Mouse (Mus musculus) MEL (cell line): ENCODE measurements around the gene Tfpt. TPM values are rescaled to one million over a fixed set of nuclear protein-coding genes. Genes with fewer than 3 reads are reported as not detected.

ENCODE experiments used
- DNase-seq: peaks from one replicate; pipeline ENCODE4 v3.0.0; 2011; ENCODE audit warnings: low read depth, low spot score
- H3K27ac ChIP-seq: 2 replicates; pipeline ENCODE4 v1.5.1; 2012; ENCODE audit warnings: low read depth, mild to moderate bottlenecking, control low read depth, low read length, moderate library complexity; ENCODE audit not compliant: control insufficient read depth
- H3K27me3 ChIP-seq, 2 experiments: fragments of 150-350 bp in 1 of 2; sonication (generic) in 1 of 2; 2 replicates each; pipeline ENCODE4 v1.6.1; 2012; ENCODE audit warnings: low read length in 2 of 2, mild to moderate bottlenecking in 2 of 2, improper control_type of control experiment in 1 of 2, moderate library complexity in 1 of 2; ENCODE audit not compliant: insufficient read depth in 2 of 2, control insufficient read depth in 1 of 2
- H3K36me3 ChIP-seq, 2 experiments: 2 replicates each; pipeline ENCODE4 v1.6.1; 2012 to 2014; ENCODE audit warnings: low read length in 2 of 2, improper control_type of control experiment in 1 of 2, inconsistent platforms in 1 of 2, mild to moderate bottlenecking in 1 of 2; ENCODE audit not compliant: insufficient read depth in 2 of 2, control insufficient read depth in 1 of 2
- H3K4me1 ChIP-seq, 2 experiments: fragments of 150-350 bp in 1 of 2; sonication (generic) in 1 of 2; 2 replicates each; pipeline ENCODE4 v1.6.1; 2012; ENCODE audit warnings: low read length in 2 of 2, improper control_type of control experiment in 1 of 2, mild to moderate bottlenecking in 1 of 2; ENCODE audit not compliant: insufficient read depth in 2 of 2, control insufficient read depth in 1 of 2
- H3K4me3 ChIP-seq, 2 experiments: fragments of 150-350 bp in 1 of 2; sonication (generic) in 1 of 2; 2 replicates each; pipeline ENCODE4 v1.5.1; 2012; ENCODE audit warnings: low read depth in 2 of 2, low read length in 2 of 2, mild to moderate bottlenecking in 2 of 2, moderate library complexity in 2 of 2, control low read depth in 1 of 2, improper control_type of control experiment in 1 of 2; ENCODE audit not compliant: control insufficient read depth in 1 of 2, insufficient read depth in 1 of 2
- H3K79me2 ChIP-seq: 2 replicates; pipeline ENCODE4 v1.6.1; 2012; ENCODE audit warnings: mild to moderate bottlenecking, low read length, moderate library complexity; ENCODE audit not compliant: control insufficient read depth, poor library complexity, insufficient read depth
- H3K9ac ChIP-seq: 2 replicates; pipeline ENCODE4 v1.6.1; 2012; ENCODE audit warnings: low read depth, mild to moderate bottlenecking, control low read depth, low read length, moderate library complexity; ENCODE audit not compliant: control insufficient read depth, poor library complexity, severe bottlenecking
- H3K9me3 ChIP-seq: fragments of 150-350 bp; sonication (generic); replicated peaks from 2 replicates; pipeline ENCODE4 v1.6.1; 2012; ENCODE audit warnings: mild to moderate bottlenecking, low read length, improper control_type of control experiment, moderate library complexity; ENCODE audit not compliant: insufficient read depth
- BHLHE40 ChIP-seq: IDR thresholded peaks from 2 replicates; pipeline ENCODE4 v1.6.1; 2012; ENCODE audit warnings: low read depth, mild to moderate bottlenecking, inconsistent platforms, low read length, improper control_type of control experiment, borderline replicate concordance
- CHD2 ChIP-seq: IDR thresholded peaks from 2 replicates; pipeline ENCODE4 v1.6.1; 2011; ENCODE audit warnings: low read length, improper control_type of control experiment
- E2F4 ChIP-seq: IDR thresholded peaks from 2 replicates; pipeline ENCODE4 v1.6.1; 2011; ENCODE audit warnings: low read depth, low read length, improper control_type of control experiment, borderline replicate concordance
- EP300 ChIP-seq, 2 experiments: IDR thresholded peaks; 2 replicates each; pipeline ENCODE4 v1.6.1; 2011; ENCODE audit warnings: improper control_type of control experiment in 2 of 2, low read length in 2 of 2, low read depth in 1 of 2, mild to moderate bottlenecking in 1 of 2
- ETS1 ChIP-seq: IDR thresholded peaks from 2 replicates; pipeline ENCODE4 v1.6.1; 2012; ENCODE audit warnings: low read depth, mild to moderate bottlenecking, inconsistent platforms, low read length, improper control_type of control experiment, moderate library complexity
- GABPA ChIP-seq: IDR thresholded peaks from 2 replicates; pipeline ENCODE4 v1.6.1; 2012; ENCODE audit warnings: low read depth, mild to moderate bottlenecking, inconsistent platforms, low read length, improper control_type of control experiment, moderate library complexity
- GATA1 ChIP-seq: IDR thresholded peaks from 2 replicates; pipeline ENCODE4 v1.6.1; 2011; ENCODE audit warnings: low read depth, low read length, improper control_type of control experiment
- JUND ChIP-seq: IDR thresholded peaks from 2 replicates; pipeline ENCODE4 v1.6.1; 2011; ENCODE audit warnings: low read depth, mild to moderate bottlenecking, improper control_type of control experiment, low read length
- MAFK ChIP-seq: IDR thresholded peaks from 2 replicates; pipeline ENCODE4 v1.6.1; 2011; ENCODE audit warnings: low read depth, mild to moderate bottlenecking, low read length, improper control_type of control experiment, borderline replicate concordance
- MAX ChIP-seq: IDR thresholded peaks from 2 replicates; pipeline ENCODE4 v1.6.1; 2011; ENCODE audit warnings: low read length, improper control_type of control experiment
- MAZ ChIP-seq: IDR thresholded peaks from 2 replicates; pipeline ENCODE4 v1.6.1; 2012; ENCODE audit warnings: low read depth, mild to moderate bottlenecking, inconsistent platforms, low read length, improper control_type of control experiment
- MEF2A ChIP-seq: IDR thresholded peaks from 2 replicates; pipeline ENCODE4 v1.6.1; 2014; ENCODE audit warnings: low read depth, mild to moderate bottlenecking, inconsistent platforms, low read length, improper control_type of control experiment; ENCODE audit not compliant: poor library complexity, insufficient replicate concordance, severe bottlenecking; ENCODE audit errors: extremely low read depth
- MXI1 ChIP-seq: IDR thresholded peaks from 2 replicates; pipeline ENCODE4 v1.6.1; 2011; ENCODE audit warnings: mild to moderate bottlenecking, low read depth, low read length, improper control_type of control experiment
- MYB ChIP-seq: IDR thresholded peaks from 2 replicates; pipeline ENCODE4 v1.6.1; 2011; ENCODE audit warnings: mild to moderate bottlenecking, low read depth, low read length, improper control_type of control experiment
- MYC ChIP-seq: IDR thresholded peaks from 2 replicates; pipeline ENCODE4 v1.6.1; 2011; ENCODE audit warnings: low read depth, mild to moderate bottlenecking, low read length, improper control_type of control experiment, moderate library complexity
- NELFE ChIP-seq: IDR thresholded peaks from 2 replicates; pipeline ENCODE4 v1.6.1; 2011; ENCODE audit warnings: low read depth, low read length, improper control_type of control experiment
- NRF1 ChIP-seq: IDR thresholded peaks from 2 replicates; pipeline ENCODE4 v1.6.1; 2014; ENCODE audit warnings: low read depth, mild to moderate bottlenecking, inconsistent platforms, low read length, improper control_type of control experiment, moderate library complexity; ENCODE audit not compliant: poor library complexity, insufficient read depth, severe bottlenecking
- POLR2A ChIP-seq, 2 experiments: IDR thresholded peaks; 2 replicates each; pipeline ENCODE4 v1.6.1; 2011 to 2012; ENCODE audit warnings: low read length in 2 of 2, mild to moderate bottlenecking in 2 of 2, control low read depth in 1 of 2, improper control_type of control experiment in 1 of 2, low read depth in 1 of 2, moderate library complexity in 1 of 2; ENCODE audit not compliant: control insufficient read depth in 1 of 2, insufficient read depth in 1 of 2, poor library complexity in 1 of 2
- POLR2AphosphoS5 ChIP-seq: IDR thresholded peaks from 2 replicates; pipeline ENCODE4 v1.6.1; 2012; ENCODE audit warnings: low read depth, borderline replicate concordance, mild to moderate bottlenecking, inconsistent platforms, low read length, moderate library complexity, mixed read lengths
- RAD21 ChIP-seq: IDR thresholded peaks from 2 replicates; pipeline ENCODE4 v1.6.1; 2011; ENCODE audit warnings: mild to moderate bottlenecking, low read depth, low read length, improper control_type of control experiment
- RCOR1 ChIP-seq: IDR thresholded peaks from 2 replicates; pipeline ENCODE4 v1.6.1; 2012; ENCODE audit warnings: low read depth, mild to moderate bottlenecking, inconsistent platforms, low read length, improper control_type of control experiment
- SIN3A ChIP-seq: IDR thresholded peaks from 2 replicates; pipeline ENCODE4 v1.6.1; 2012; ENCODE audit warnings: low read length, improper control_type of control experiment, inconsistent platforms
- SMC3 ChIP-seq: IDR thresholded peaks from 2 replicates; pipeline ENCODE4 v1.6.1; 2011; ENCODE audit warnings: low read depth, low read length, improper control_type of control experiment
- TAL1 ChIP-seq: IDR thresholded peaks from 2 replicates; pipeline ENCODE4 v1.6.1; 2012; ENCODE audit warnings: mild to moderate bottlenecking, inconsistent platforms, low read length, moderate library complexity, mixed read lengths
- TBP ChIP-seq: IDR thresholded peaks from 2 replicates; pipeline ENCODE4 v1.8.0; 2011; ENCODE audit warnings: low read depth, low read length, improper control_type of control experiment
- TCF12 ChIP-seq: IDR thresholded peaks from 2 replicates; pipeline ENCODE4 v1.6.1; 2014; ENCODE audit warnings: low read depth, mild to moderate bottlenecking, inconsistent platforms, low read length, improper control_type of control experiment, moderate library complexity
- USF1 ChIP-seq: IDR thresholded peaks from 2 replicates; pipeline ENCODE4 v1.6.1; 2014; ENCODE audit warnings: low read depth, mild to moderate bottlenecking, inconsistent platforms, low read length, improper control_type of control experiment, moderate library complexity
- USF2 ChIP-seq, 2 experiments: IDR thresholded peaks; 2 replicates each; pipeline ENCODE4 v1.6.1; 2011 to 2012; ENCODE audit warnings: improper control_type of control experiment in 2 of 2, low read length in 2 of 2, borderline replicate concordance in 1 of 2, inconsistent platforms in 1 of 2, low read depth in 1 of 2, mild to moderate bottlenecking in 1 of 2; ENCODE audit not compliant: insufficient read depth in 1 of 2
- ZC3H11A ChIP-seq: IDR thresholded peaks from 2 replicates; pipeline ENCODE4 v1.6.1; 2012; ENCODE audit warnings: low read depth, mild to moderate bottlenecking, inconsistent platforms, low read length, improper control_type of control experiment
- ZKSCAN1 ChIP-seq: IDR thresholded peaks from 2 replicates; pipeline ENCODE4 v1.6.1; 2012; ENCODE audit warnings: low read depth, mild to moderate bottlenecking, inconsistent platforms, low read length, improper control_type of control experiment, moderate library complexity
- ZMIZ1 ChIP-seq: IDR thresholded peaks from 2 replicates; pipeline ENCODE4 v1.6.1; 2012; ENCODE audit warnings: low read depth, mild to moderate bottlenecking, inconsistent platforms, low read length, improper control_type of control experiment, moderate library complexity
- ZNF384 ChIP-seq: IDR thresholded peaks from 2 replicates; pipeline ENCODE4 v1.6.1; 2012; ENCODE audit warnings: low read depth, mild to moderate bottlenecking, inconsistent platforms, low read length, improper control_type of control experiment
- polyA plus RNA-seq, 2 experiments: library from polyadenylated mRNA; stranded (reverse) in 1 of 2; unstranded in 1 of 2; fragments of >175 nt in 1 of 2; fragments of >200 nt in 1 of 2; gene quantifications; 2 replicates each; pipeline versions ENCODE4 v1.2.1 to v1.2.4; 2012; ENCODE audit warnings: low replicate concordance in 2 of 2, low read depth in 1 of 2; ENCODE audit not compliant: insufficient read length in 2 of 2, insufficient read depth in 1 of 2, missing spikeins in 1 of 2
- total RNA-seq: library from RNA; depleted of rRNA; stranded (reverse); fragments of 300-350 nt; gene quantifications from 2 replicates; pipeline ENCODE4 v1.2.3, GENCODE M21; 2012

Tfpt gene
- total and polyA plus RNA-seq, 3 experiments = 42.4 to 50.0 TPM; not detected in 1

DNA sequence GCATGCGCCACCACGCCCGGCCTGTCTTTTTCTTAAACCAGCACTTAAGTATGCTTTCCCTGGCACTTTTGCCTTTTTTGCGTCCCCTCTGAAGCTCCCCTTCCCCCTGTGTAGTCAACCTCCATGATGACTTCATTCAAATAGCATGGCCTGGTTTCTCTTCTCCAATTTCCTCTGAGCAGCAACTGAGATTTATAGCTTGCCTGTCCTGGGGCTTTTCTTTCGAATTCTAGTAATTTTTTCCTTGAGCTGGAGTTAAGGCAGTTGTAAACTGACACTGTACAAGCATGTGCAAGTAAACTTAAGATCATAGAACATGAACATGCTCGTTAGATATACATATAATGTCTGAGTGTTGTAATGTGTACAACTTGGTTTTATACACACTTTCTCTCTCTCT is 22.3 kb downstream of the Tfpt start:
- TF ChIP-seq MXI1 = no peak
- no peak for TF ChIP-seq BHLHE40
- TF ChIP-seq MAFK = no peak
- H3K9ac ChIP-seq = no peak overlapping the region
- no peaks in the 10 kb centered on the region for H3K4me1 ChIP-seq
- no peak overlapping the region for H3K27ac ChIP-seq
- H3K27me3 ChIP-seq = 0 out of 4 replicates have a peak, but pooled peaks cover 0 to 2% of the 10 kb centered on the region in 2 experiments
- no peaks in the 10 kb centered on the region for H3K36me3 ChIP-seq
- no peaks in the 10 kb centered on the region for H3K79me2 ChIP-seq
- H3K9me3 ChIP-seq = no peaks in the 10 kb centered on the region
- no peak overlapping the region for H3K4me3 ChIP-seq
- DNase-seq = no peak

DNA sequence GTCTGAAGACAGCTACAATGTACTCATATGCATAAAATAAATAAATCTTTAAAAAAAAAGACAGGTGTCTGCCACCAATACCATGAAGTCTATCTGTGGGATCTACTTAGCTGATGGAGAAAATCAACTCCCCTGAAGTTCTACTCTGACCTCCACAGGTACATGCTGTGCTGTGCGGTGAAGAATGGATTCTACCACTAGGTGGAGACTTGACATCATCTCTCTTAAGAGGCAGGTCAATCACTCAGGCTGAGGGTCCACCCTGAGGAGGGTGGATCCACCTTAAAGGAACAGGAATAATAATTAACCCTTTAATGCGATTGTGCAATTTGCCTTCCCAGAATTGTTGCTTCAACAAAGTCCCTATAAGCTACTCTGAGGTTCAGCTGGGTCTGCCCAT is 22.9 kb downstream of the Tfpt start:
- Histone ChIP-seq H3K9me3 (no peaks in the 10 kb centered on the region), H3K4me3 (no peak overlapping the region), H3K79me2 (no peaks in the 10 kb centered on the region), H3K27me3 (0 out of 4 replicates have a peak, but pooled peaks cover 0 to 2% of the 10 kb centered on the region in 2 experiments), H3K9ac (no peak overlapping the region), H3K27ac (no peak overlapping the region), H3K4me1 (no peaks in the 10 kb centered on the region), H3K36me3 (no peaks in the 10 kb centered on the region)
- DNase-seq = peak; percentile 79
- TF ChIP-seq TAL1 (no peak), MAX (no peak), JUND (no peak), RAD21 (peak; percentile 74), ZNF384 (no peak), USF2 (IDR thresholded peaks at IDR 0.05; ENCODE audit: borderline replicate concordance in 1 of 2, insufficient read depth in 1 of 2, low read depth in 1 of 2, low read length in 2 of 2) (no peak), CHD2 (no peak), GATA1 (no peak), SIN3A (no peak), TBP (no peak), BHLHE40 (no peak), NRF1 (no peak), MYC (no peak), USF1 (no peak), GABPA (no peak), MAZ (no peak), POLR2AphosphoS5 (no peak), MYB (no peak), ZC3H11A (peak; percentile 51), NELFE (no peak), E2F4 (no peak), POLR2A (IDR thresholded peaks at IDR 0.05; ENCODE audit: control insufficient read depth in 1 of 2, insufficient read depth in 1 of 2, low read depth in 1 of 2, low read length in 2 of 2, poor library complexity in 1 of 2) (no peak), TCF12 (no peak), ZMIZ1 (no peak), SMC3 (peak; percentile 71), ETS1 (no peak), ZKSCAN1 (no peak), EP300 (IDR thresholded peaks at IDR 0.05; ENCODE audit: low read depth in 1 of 2, low read length in 2 of 2) (no peak), MXI1 (no peak), RCOR1 (no peak), MEF2A (no peak)
